Mouse (Mus musculus) C2C12 (cell line): ENCODE measurements at regions not wholly inside any gene's neighbourhood (a gene's known extent, or its start where the extent isn't known, plus 50 kb on each side); places are given as distances from the start of the nearest gene placed in this dataset.

Experiments
- H3K27me3 ChIP-seq: one replicate; pipeline ENCODE4 v1.6.1; 2011; ENCODE audit not compliant: control insufficient read depth, insufficient read depth, insufficient read length
- H3K36me3 ChIP-seq: one replicate; pipeline ENCODE4 v1.6.1; 2011; ENCODE audit not compliant: control insufficient read depth, insufficient read depth
- H3K4me3 ChIP-seq: one replicate; pipeline ENCODE4 v1.5.1; 2011; ENCODE audit warnings: mild to moderate bottlenecking, control low read depth; ENCODE audit not compliant: poor library complexity, insufficient read depth, severe bottlenecking
- H3K79me2 ChIP-seq: one replicate; pipeline ENCODE4 v1.6.1; 2011; ENCODE audit not compliant: control insufficient read depth, insufficient read depth
- H3K79me3 ChIP-seq: one replicate; pipeline ENCODE4 v1.6.1; 2011; ENCODE audit warnings: low read depth, control low read depth
- H3ac ChIP-seq: one replicate; pipeline ENCODE3; 2011; ENCODE audit warnings: low read depth; ENCODE audit not compliant: control insufficient read depth, insufficient read length
- CEBPB ChIP-seq: IDR thresholded peaks from one replicate; pipeline ENCODE4 v1.6.1; 2011; ENCODE audit warnings: low read depth, mild to moderate bottlenecking, control low read depth, moderate library complexity
- CTCF ChIP-seq: IDR thresholded peaks from one replicate; pipeline ENCODE4 v1.5.1; 2011; ENCODE audit not compliant: control insufficient read depth, insufficient read depth, insufficient read length
- FOSL1 ChIP-seq: IDR thresholded peaks from one replicate; pipeline ENCODE4 v1.8.0; 2011; ENCODE audit warnings: mild to moderate bottlenecking, low read length; ENCODE audit not compliant: poor library complexity, insufficient read depth, severe bottlenecking
- MAX ChIP-seq: IDR thresholded peaks from one replicate; pipeline ENCODE4 v1.6.1; 2011; ENCODE audit warnings: mild to moderate bottlenecking, control low read depth
- MYOD1 ChIP-seq: IDR thresholded peaks from one replicate; pipeline ENCODE4 v1.6.1; 2011; ENCODE audit warnings: low read depth; ENCODE audit not compliant: control insufficient read depth, insufficient read length
- MYOG ChIP-seq: IDR thresholded peaks from one replicate; pipeline ENCODE4 v1.6.1; 2011; ENCODE audit not compliant: control insufficient read depth, insufficient read length; ENCODE audit errors: extremely low read depth
- USF1 ChIP-seq: IDR thresholded peaks from one replicate; pipeline ENCODE4 v1.6.1; 2011; ENCODE audit warnings: low read depth, mild to moderate bottlenecking, control low read depth, moderate library complexity

GRCm38 (mm10) chr13:115512214-115512613 lies 410.4 kb upstream of the Itga1 start:
- H3K27me3 ChIP-seq = no peaks in the 10 kb centered on the region
- no peak for TF ChIP-seq FOSL1
- no peak for TF ChIP-seq MYOD1
- no peak for TF ChIP-seq MAX
- no peak for TF ChIP-seq USF1
- no peak for TF ChIP-seq CEBPB
- no peak for TF ChIP-seq CTCF
- H3K79me3 ChIP-seq = no peaks in the 10 kb centered on the region
- H3ac ChIP-seq = no peak overlapping the region
- H3K4me3 ChIP-seq = no peak overlapping the region
- no peaks in the 10 kb centered on the region for H3K79me2 ChIP-seq
- no peaks in the 10 kb centered on the region for H3K36me3 ChIP-seq

GRCm38 (mm10) chr13:115508646-115509045 lies 406.9 kb upstream of the Itga1 start:
- Histone ChIP-seq H3K79me3 (no peaks in the 10 kb centered on the region), H3K27me3 (no peaks in the 10 kb centered on the region), H3ac (no peak overlapping the region), H3K79me2 (no peaks in the 10 kb centered on the region), H3K36me3 (no peaks in the 10 kb centered on the region), H3K4me3 (no peak overlapping the region)
- TF ChIP-seq USF1 (no peak), MYOG (no peak), FOSL1 (no peak), CTCF (no peak), MYOD1 (no peak), MAX (no peak), CEBPB (no peak)

GRCm38 (mm10) chr13:115494399-115494798 lies 392.6 kb upstream of the Itga1 start:
- no peak for TF ChIP-seq CEBPB
- no peak for TF ChIP-seq MYOG
- no peak for TF ChIP-seq MYOD1
- no peaks in the 10 kb centered on the region for H3K79me3 ChIP-seq
- no peak overlapping the region for H3ac ChIP-seq
- H3K36me3 ChIP-seq = no peaks in the 10 kb centered on the region
- no peaks in the 10 kb centered on the region for H3K79me2 ChIP-seq
- H3K27me3 ChIP-seq = no peaks in the 10 kb centered on the region
- H3K4me3 ChIP-seq = no peak overlapping the region

- no peaks in the 10 kb centered on the region for H3K27me3 ChIP-seq
- no peaks in the 10 kb centered on the region for H3K36me3 ChIP-seq
- no peaks in the 10 kb centered on the region for H3K79me2 ChIP-seq
- H3K4me3 ChIP-seq = no peak overlapping the region
- H3ac ChIP-seq = no peak overlapping the region
- no peak for TF ChIP-seq FOSL1
- TF ChIP-seq MYOD1 = no peak
- TF ChIP-seq MAX = no peak
- no peaks in the 10 kb centered on the region for H3K79me3 ChIP-seq
Measured at GRCm38 (mm10) chr13:115475861-115476260, 374.1 kb upstream of the Itga1 start.

GRCm38 (mm10) chr13:115465689-115466088 lies 363.9 kb upstream of the Itga1 start:
- Histone ChIP-seq H3K79me2 (no peaks in the 10 kb centered on the region), H3K4me3 (no peak overlapping the region), H3ac (no peak overlapping the region), H3K27me3 (no peaks in the 10 kb centered on the region), H3K36me3 (no peaks in the 10 kb centered on the region), H3K79me3 (no peaks in the 10 kb centered on the region)
- TF ChIP-seq MAX (no peak), MYOD1 (no peak), CTCF (no peak), MYOG (no peak), FOSL1 (no peak), USF1 (no peak), CEBPB (no peak)

- Histone ChIP-seq H3ac (no peak overlapping the region), H3K27me3 (no peaks in the 10 kb centered on the region), H3K79me3 (no peaks in the 10 kb centered on the region), H3K79me2 (no peaks in the 10 kb centered on the region), H3K4me3 (no peak overlapping the region), H3K36me3 (no peaks in the 10 kb centered on the region)
- no peak for TF ChIP-seq MAX
- no peak for TF ChIP-seq MYOG
- TF ChIP-seq MYOD1 = no peak
- no peak for TF ChIP-seq CEBPB
- TF ChIP-seq FOSL1 = no peak
Measured at GRCm38 (mm10) chr13:115451244-115451643, 349.5 kb upstream of the Itga1 start.
